Mouse (Mus musculus) intestine, embryonic 16.5 days (tissue): Measurements from ENCODE around the gene Ocm. TPM values are rescaled to one million over a fixed set of nuclear protein-coding genes. Genes with fewer than 3 reads are reported as not detected.
A peak's percentile ranks its signal among the peaks of the same experiment; 100 is the strongest.

Experiments used
- ATAC-seq: fragments of 200-750 bp; cut with Nextera tagmentation; 2 replicates; pipeline ENCODE4 v1.8.0; 2017; ENCODE audit warnings: moderate TSS enrichment, moderate library complexity
- H3K27ac ChIP-seq: fragments of 300-500 bp; sonication (generic); 2 replicates; pipeline ENCODE4 v1.5.1; 2014; ENCODE audit warnings: mild to moderate bottlenecking, low read length
- H3K27me3 ChIP-seq: fragments of 300-500 bp; sonication (generic); replicated peaks from 2 replicates; pipeline ENCODE4 v1.6.1; 2014; ENCODE audit warnings: low read length, control low read depth, mixed read lengths; ENCODE audit not compliant: control insufficient read depth, insufficient read depth
- H3K36me3 ChIP-seq: fragments of 300-500 bp; sonication (generic); 2 replicates; pipeline ENCODE4 v1.6.1; 2014; ENCODE audit warnings: low read length, control low read depth; ENCODE audit not compliant: control insufficient read depth, insufficient read depth
- H3K4me1 ChIP-seq: fragments of 300-500 bp; sonication (generic); 2 replicates; pipeline ENCODE4 v1.6.1; 2014; ENCODE audit warnings: low read length, control low read depth, mixed read lengths; ENCODE audit not compliant: control insufficient read depth, insufficient read depth
- H3K4me2 ChIP-seq: fragments of 300-500 bp; sonication (generic); 2 replicates; pipeline ENCODE4 v1.6.1; 2014; ENCODE audit warnings: low read depth, low read length, control low read depth
- H3K4me3 ChIP-seq: fragments of 300-500 bp; sonication (generic); 2 replicates; pipeline ENCODE4 v1.5.1; 2014; ENCODE audit warnings: mild to moderate bottlenecking, low read length
- H3K9ac ChIP-seq: fragments of 300-500 bp; sonication (generic); 2 replicates; pipeline ENCODE4 v1.6.1; 2014; ENCODE audit warnings: low read depth, low read length
- H3K9me3 ChIP-seq: fragments of 300-500 bp; sonication (generic); 2 replicates; pipeline ENCODE4 v1.6.1; 2016; ENCODE audit warnings: low read length, control low read depth; ENCODE audit not compliant: control insufficient read depth
- WGBS: fragments of 180-500 bp; shearing (Covaris S2); extraction: QIAGEN DNeasy Blood & Tissue Kit; methylation state at CpG from one replicate; pipeline ENCODE4 v1.1.7; 2014; 5-methylcytosine and 5-hydroxymethylcytosine counted together
- polyA plus RNA-seq: library from polyadenylated mRNA; unstranded; fragments of >200 nt; fragmentation: Nextera tagmentation; extraction: Ambion mirVana; gene quantifications from 2 replicates; pipeline ENCODE4 v1.2.1, GENCODE M21; 2015

Ocm gene
- polyA plus RNA-seq, 1 experiment from 2014 or later, result not detected

GRCm38 (mm10) chr5:143974931-143975630 lies 51.4 kb downstream of the Ocm start:
- 60% methylated on average over 4 of the region's 4 CpGs for WGBS
- Histone ChIP-seq H3K27ac (no peak overlapping the region), H3K9me3 (no peaks in the 10 kb centered on the region), H3K27me3 (no peaks in the 10 kb centered on the region), H3K9ac (no peak overlapping the region), H3K4me1 (peaks cover 8% of the 10 kb centered on the region; the same call in 1 of the 2 replicates), H3K4me2 (no peak overlapping the region), H3K4me3 (no peak overlapping the region), H3K36me3 (no peaks in the 10 kb centered on the region)
- peak; percentile 77 for ATAC-seq

- H3K9ac ChIP-seq, result no peak overlapping the region
- H3K4me2 ChIP-seq, result no peak overlapping the region
- H3K36me3 ChIP-seq, result no peaks in the 10 kb centered on the region
- no peaks in the 10 kb centered on the region for H3K27me3 ChIP-seq
- no peaks in the 10 kb centered on the region for H3K9me3 ChIP-seq
- ATAC-seq, result no peak
- no peak overlapping the region for H3K4me3 ChIP-seq
- 62% methylated on average over 3 of the region's 3 CpGs for WGBS
- H3K27ac ChIP-seq, result no peak overlapping the region
- peaks cover 8% of the 10 kb centered on the region; the same call in 1 of the 2 replicates for H3K4me1 ChIP-seq
These were observed 53.8 kb downstream of the Ocm start for GRCm38 (mm10) chr5:143972628-143973027.

Other genes with a start within 250 kb of the Ocm start
- gene Eif2ak1, start 208.9 kb downstream of the Ocm start, polyA plus RNA-seq, result 32.2 and 32.5 TPM in 2 replicates
- gene Ankrd61, start 129.0 kb downstream of the Ocm start, polyA plus RNA-seq, result 0.12 and 0.15 TPM in 2 replicates
- 123 and 135 TPM in 2 replicates for gene Aimp2, start 116.8 kb downstream of the Ocm start, polyA plus RNA-seq
- 18.2 and 20.6 TPM in 2 replicates for gene Pms2, start 116.7 kb downstream of the Ocm start, polyA plus RNA-seq
- 0.47 and 0.71 TPM in 2 replicates for gene Gm42421, start 98.5 kb downstream of the Ocm start, polyA plus RNA-seq
- gene Rsph10b, start 93.6 kb downstream of the Ocm start, polyA plus RNA-seq, result 0.22 and 0.87 TPM in 2 replicates
- 74.2 and 76.7 TPM in 2 replicates for gene Ccz1, start 11.8 kb downstream of the Ocm start, polyA plus RNA-seq
- gene Lmtk2, start 73.8 kb upstream of the Ocm start, polyA plus RNA-seq, result 4.8 and 5.4 TPM in 2 replicates
- 10.2 and 13.0 TPM in 2 replicates for gene Bhlha15, start 163.6 kb upstream of the Ocm start, polyA plus RNA-seq
- gene Tecpr1, start 196.9 kb upstream of the Ocm start, polyA plus RNA-seq, result 19.3 and 20.4 TPM in 2 replicates
- 111 and 142 TPM in 2 replicates for gene Bri3, start 217.8 kb upstream of the Ocm start, polyA plus RNA-seq